Comparison of ENCODE assay signal across 8 mouse cellular contexts in genomic region chr7:16995345-16995744, GRCm38 (mm10). TPM values are rescaled to one million over a fixed set of nuclear protein-coding genes. Genes with fewer than 3 reads are reported as not detected.
DNase-seq lines count a peak whose midpoint lies in the region; ATAC-seq and TF ChIP-seq lines count a peak whose summit lies in the region.
"Had no signal": no experiment of that assay in that cellular context is flagged by ENCODE, and none has a peak within 500 bp of the region (broad histone marks: within the 10 kb centered on the region; RNA-seq: fewer than 3 reads in every experiment).

No protein-coding gene starts in this region.

- H3K27me3 ChIP-seq in lung, embryonic 16.5 days (ENCODE audit: control insufficient read depth, insufficient read depth, low read depth, low read length) = no peaks in the 10 kb centered on the region
- H3K27me3 ChIP-seq in forebrain, embryonic 16.5 days (replicated peaks; ENCODE audit: control insufficient read depth, insufficient read depth, low read length) = no peaks in the 10 kb centered on the region
- no peaks in the 10 kb centered on the region for H3K27me3 ChIP-seq in limb, embryonic 14.5 days (ENCODE audit: control insufficient read depth, insufficient read depth, low read length)
- H3K27me3 ChIP-seq in neural tube, embryonic 15.5 days (replicated peaks) = 0 out of 2 replicates have a peak, but pooled peaks cover 3% of the 10 kb centered on the region
- H3K27me3 ChIP-seq: Patski had no signal

- DNase-seq in lung, postnatal 4 days = no peak
- DNase-seq in limb, embryonic 14.5 days (ENCODE audit: low spot score) = no peak
- DNase-seq in left cerebral cortex, postnatal 14 days (ENCODE audit: low spot score in 2 of 2) = no peak
- DNase-seq in urinary bladder, postnatal 4 days (ENCODE audit: low spot score in 2 of 2) = no peak

- no peaks in the 10 kb centered on the region for H3K9me3 ChIP-seq in lung, embryonic 16.5 days (ENCODE audit: control insufficient read depth, low read length)
- H3K9me3 ChIP-seq in forebrain, embryonic 16.5 days (ENCODE audit: control insufficient read depth, low read length) = no peaks in the 10 kb centered on the region
- H3K9me3 ChIP-seq in limb, embryonic 14.5 days (ENCODE audit: control insufficient read depth, low read length) = no peaks in the 10 kb centered on the region
- H3K9me3 ChIP-seq in neural tube, embryonic 15.5 days (replicated peaks) = no peaks in the 10 kb centered on the region

- no peak overlapping the region for H3K27ac ChIP-seq in lung, embryonic 16.5 days (ENCODE audit: low read length)
- no peak overlapping the region for H3K27ac ChIP-seq in forebrain, embryonic 16.5 days (ENCODE audit: low read length)
- no peak overlapping the region for H3K27ac ChIP-seq in limb, embryonic 14.5 days (replicated peaks; ENCODE audit: low read depth, low read length)
- H3K27ac ChIP-seq in neural tube, embryonic 15.5 days (replicated peaks) = no peak overlapping the region

- peak overlapping the region; percentile 84 for H3K9ac ChIP-seq in lung, embryonic 16.5 days (ENCODE audit: low read length)
- no peak overlapping the region; the same call in 1 of the 2 replicates for H3K9ac ChIP-seq in forebrain, embryonic 16.5 days (replicated peaks; ENCODE audit: low read depth, low read length)
- peak overlapping the region; percentile 85 for H3K9ac ChIP-seq in limb, embryonic 14.5 days (ENCODE audit: low read depth, low read length, severe bottlenecking)
- H3K9ac ChIP-seq in neural tube, embryonic 15.5 days (replicated peaks) = peak overlapping the region; percentile 45; the same call in 1 of the 2 replicates

- ATAC-seq in lung, embryonic 16.5 days (ENCODE audit: low read depth) = no peak
- ATAC-seq in forebrain, embryonic 16.5 days = no peak
- no peak for ATAC-seq in limb, embryonic 14.5 days (ENCODE audit: low FRiP score, low read depth)
- no peak for ATAC-seq in neural tube, embryonic 15.5 days (ENCODE audit: low FRiP score)
- ATAC-seq: Patski had no signal

- 56% methylated on average over 4 of the region's 4 CpGs for WGBS in lung, embryonic 16.5 days
- 82% methylated on average over 4 of the region's 4 CpGs for WGBS in forebrain, embryonic 16.5 days
- 79% methylated on average over 4 of the region's 4 CpGs for WGBS in limb, embryonic 14.5 days
- WGBS in neural tube, embryonic 15.5 days = 85% methylated on average over 4 of the region's 4 CpGs

- peaks cover 6% of the 10 kb centered on the region for H3K36me3 ChIP-seq in lung, embryonic 16.5 days (ENCODE audit: control insufficient read depth, insufficient read depth, low read length)
- H3K36me3 ChIP-seq in forebrain, embryonic 16.5 days (ENCODE audit: control insufficient read depth, insufficient read depth) = no peaks in the 10 kb centered on the region
- H3K36me3 ChIP-seq in limb, embryonic 14.5 days (ENCODE audit: control insufficient read depth, insufficient read depth, low read length) = peaks cover 34% of the 10 kb centered on the region
- no peaks in the 10 kb centered on the region for H3K36me3 ChIP-seq in neural tube, embryonic 15.5 days

- H3K4me2 ChIP-seq in lung, embryonic 16.5 days (ENCODE audit: low read depth, low read length) = peak overlapping the region; percentile 85
- peak overlapping the region; percentile 48 for H3K4me2 ChIP-seq in forebrain, embryonic 16.5 days (ENCODE audit: low read length)
- peak overlapping the region; percentile 86 for H3K4me2 ChIP-seq in limb, embryonic 14.5 days (replicated peaks; ENCODE audit: low read depth, low read length, severe bottlenecking)
- H3K4me2 ChIP-seq in neural tube, embryonic 15.5 days = peak overlapping the region; percentile 53

- TF ChIP-seq POLR2A in limb, embryonic 14.5 days (IDR thresholded peaks at IDR 0.05; ENCODE audit: borderline replicate concordance, extremely low read depth, insufficient read depth, insufficient read length) = no peak

- H3K4me3 ChIP-seq in lung, embryonic 16.5 days (ENCODE audit: low read length) = peak overlapping the region; percentile 77
- H3K4me3 ChIP-seq in forebrain, embryonic 16.5 days (replicated peaks; ENCODE audit: low read length) = no peak overlapping the region
- peak overlapping the region; percentile 75 for H3K4me3 ChIP-seq in limb, embryonic 14.5 days (replicated peaks; ENCODE audit: low read length)
- H3K4me3 ChIP-seq in neural tube, embryonic 15.5 days (replicated peaks) = peak overlapping the region; percentile 40

- intact Hi-C loops in left cerebral cortex, postnatal 14 days (cut with DNase I) = no loop called here

- peaks cover 51% of the 10 kb centered on the region for H3K4me1 ChIP-seq in lung, embryonic 16.5 days (replicated peaks; ENCODE audit: control insufficient read depth, insufficient read depth, low read length)
- H3K4me1 ChIP-seq in forebrain, embryonic 16.5 days (replicated peaks; ENCODE audit: control insufficient read depth, insufficient read depth, low read length) = peaks cover 24% of the 10 kb centered on the region
- H3K4me1 ChIP-seq in limb, embryonic 14.5 days (ENCODE audit: control insufficient read depth, insufficient read depth, low read length) = peaks cover 47% of the 10 kb centered on the region
- H3K4me1 ChIP-seq in neural tube, embryonic 15.5 days = peaks cover 48% of the 10 kb centered on the region

RNA-seq across cellular contexts. Expression of gene Ccdc8, which starts 2.8 kb away (rescaled TPM):
- polyA plus RNA-seq in lung, embryonic 16.5 days (2015; fragmentation: Nextera tagmentation; extraction: Ambion mirVana) = 41.7 and 43.8 TPM in 2 replicates
- 7.3 and 8.9 TPM in 2 replicates for polyA plus RNA-seq in forebrain, embryonic 16.5 days (2015; fragmentation: Nextera tagmentation; extraction: Ambion mirVana)
- 39.7 and 40.7 TPM in 2 replicates for polyA plus RNA-seq in limb, embryonic 14.5 days (2012; rRNA removed)
- 25.5 and 27.2 TPM in 2 replicates for polyA plus RNA-seq in limb, embryonic 14.5 days (2014; fragmentation: Nextera tagmentation; extraction: Ambion mirVana)
- 7.7 and 13.9 TPM in 2 replicates for polyA plus RNA-seq in neural tube, embryonic 15.5 days (2015; fragmentation: Nextera tagmentation; extraction: Ambion mirVana)
- total RNA-seq in left cerebral cortex, postnatal 14 days (2021) = 1 to 10 TPM; 3.0 TPM

RNA-seq across cellular contexts. Expression of gene Gm42372, which starts 12.5 kb away (rescaled TPM):
- polyA plus RNA-seq in lung, embryonic 16.5 days (2015; fragmentation: Nextera tagmentation; extraction: Ambion mirVana) = 0.15 and 0.29 TPM in 2 replicates
- polyA plus RNA-seq in forebrain, embryonic 16.5 days (2015; fragmentation: Nextera tagmentation; extraction: Ambion mirVana) = 3.7 and 4.1 TPM in 2 replicates
- 0.29 and 0.34 TPM in 2 replicates for polyA plus RNA-seq in limb, embryonic 14.5 days (2012; rRNA removed)
- 0.17 and 0.23 TPM in 2 replicates for polyA plus RNA-seq in limb, embryonic 14.5 days (2014; fragmentation: Nextera tagmentation; extraction: Ambion mirVana)
- polyA plus RNA-seq in neural tube, embryonic 15.5 days (2015; fragmentation: Nextera tagmentation; extraction: Ambion mirVana) = 5.7 and 6.4 TPM in 2 replicates
- total RNA-seq in left cerebral cortex, postnatal 14 days (2021) = 10 to 100 TPM; 59.2 to 61.7 TPM

RNA-seq across cellular contexts. Expression of gene Ppp5c, which starts 32.4 kb away (rescaled TPM):
- polyA plus RNA-seq in lung, embryonic 16.5 days (2015; fragmentation: Nextera tagmentation; extraction: Ambion mirVana) = 104 and 105 TPM in 2 replicates
- 115 and 121 TPM in 2 replicates for polyA plus RNA-seq in forebrain, embryonic 16.5 days (2015; fragmentation: Nextera tagmentation; extraction: Ambion mirVana)
- polyA plus RNA-seq in limb, embryonic 14.5 days (2012; rRNA removed) = 193 and 237 TPM in 2 replicates
- polyA plus RNA-seq in limb, embryonic 14.5 days (2014; fragmentation: Nextera tagmentation; extraction: Ambion mirVana) = 100 and 105 TPM in 2 replicates
- polyA plus RNA-seq in neural tube, embryonic 15.5 days (2015; fragmentation: Nextera tagmentation; extraction: Ambion mirVana) = 128 TPM in 2 replicates
- total RNA-seq in left cerebral cortex, postnatal 14 days (2021) = 100 to 1,000 TPM; 182 to 185 TPM

RNA-seq across cellular contexts. Expression of gene Pnmal1, which starts 35.9 kb away (rescaled TPM):
- 0.20 and 0.49 TPM in 2 replicates for polyA plus RNA-seq in lung, embryonic 16.5 days (2015; fragmentation: Nextera tagmentation; extraction: Ambion mirVana)
- polyA plus RNA-seq in forebrain, embryonic 16.5 days (2015; fragmentation: Nextera tagmentation; extraction: Ambion mirVana) = 50.1 and 60.9 TPM in 2 replicates
- polyA plus RNA-seq in limb, embryonic 14.5 days (2012; rRNA removed) = 0.33 and 0.49 TPM in 2 replicates
- 0.43 and 0.58 TPM in 2 replicates for polyA plus RNA-seq in limb, embryonic 14.5 days (2014; fragmentation: Nextera tagmentation; extraction: Ambion mirVana)
- 43.3 and 52.0 TPM in 2 replicates for polyA plus RNA-seq in neural tube, embryonic 15.5 days (2015; fragmentation: Nextera tagmentation; extraction: Ambion mirVana)
- 10 to 100 TPM; 85.4 to 91.6 TPM for total RNA-seq in left cerebral cortex, postnatal 14 days (2021)
- polyA plus RNA-seq: Patski had no signal

RNA-seq across cellular contexts. Expression of gene Pnmal2, which starts 50.9 kb away (rescaled TPM):
- 5.1 and 5.5 TPM in 2 replicates for polyA plus RNA-seq in lung, embryonic 16.5 days (2015; fragmentation: Nextera tagmentation; extraction: Ambion mirVana)
- polyA plus RNA-seq in forebrain, embryonic 16.5 days (2015; fragmentation: Nextera tagmentation; extraction: Ambion mirVana) = 85.3 and 118 TPM in 2 replicates
- polyA plus RNA-seq in limb, embryonic 14.5 days (2012; rRNA removed) = 12.8 and 13.9 TPM in 2 replicates
- polyA plus RNA-seq in limb, embryonic 14.5 days (2014; fragmentation: Nextera tagmentation; extraction: Ambion mirVana) = 16.5 and 18.8 TPM in 2 replicates
- polyA plus RNA-seq in neural tube, embryonic 15.5 days (2015; fragmentation: Nextera tagmentation; extraction: Ambion mirVana) = 117 and 137 TPM in 2 replicates
- total RNA-seq in left cerebral cortex, postnatal 14 days (2021) = 100 to 1,000 TPM; 215 to 249 TPM
